Mouse (Mus musculus): ENCODE results near the gene Manea.

- TF ChIP-seq EP300 (IDR thresholded peaks at IDR 0.05; ENCODE audit: low read depth) (no peak), CTCF (IDR thresholded peaks at IDR 0.05; ENCODE audit: low read depth) (no peak)
Observed at GRCm38 (mm10) chr4:26345080-26345479, 1.6 kb downstream of the Manea start.

Measured in liver, postnatal 0 days (tissue).